Mouse (Mus musculus) urinary bladder, adult 2 months (tissue): ENCODE data around the gene Ccdc160. TPM values are rescaled to one million over a fixed set of nuclear protein-coding genes. Genes with fewer than 3 reads are reported as not detected.

Experiments used
- DNase-seq: peaks from one replicate; pipeline ENCODE4 v3.0.0; 2022; ENCODE audit warnings: low spot score
- polyA plus RNA-seq: library from polyadenylated mRNA; depleted of rRNA; stranded (reverse); fragments of >200 nt; gene quantifications from 2 replicates; pipeline ENCODE4 v1.2.3, GENCODE M21; 2012; rRNA removed

The Ccdc160 gene
- polyA plus RNA-seq: 1.5 and 1.8 TPM in 2 replicates

DNA sequence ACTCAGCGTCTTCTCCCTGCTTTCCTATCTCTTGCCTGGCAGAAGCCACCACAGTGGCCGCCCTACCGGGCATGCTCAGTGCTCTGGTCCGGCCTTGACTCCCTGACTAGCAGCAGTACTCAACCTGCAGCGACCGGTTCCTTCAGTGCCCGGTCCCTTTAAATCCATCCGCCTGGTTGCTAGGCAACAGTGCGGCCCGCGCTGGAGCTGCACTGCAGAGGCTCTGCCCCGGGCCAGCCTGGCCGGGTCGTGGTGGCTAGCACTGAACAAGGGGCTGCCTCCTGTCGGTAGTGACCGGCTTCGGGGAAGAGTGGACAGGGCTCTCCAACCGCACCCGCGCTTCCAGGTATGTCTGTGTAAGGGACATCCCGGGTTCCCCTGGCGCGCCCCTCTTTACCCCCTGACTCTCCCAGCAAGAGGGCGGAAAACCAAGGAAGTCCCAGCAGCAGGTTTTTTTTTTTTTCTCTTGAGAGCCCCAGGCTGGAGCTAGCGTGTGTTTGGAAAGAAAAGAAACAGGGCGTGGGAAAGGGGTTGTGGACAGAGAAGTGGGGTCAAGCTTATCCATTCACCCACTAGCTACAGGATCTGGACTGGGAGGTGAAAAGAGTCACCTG lies at the start of gene Ccdc160:
Ccdc160 (plus strand) TSS at position 221 of the 614 bp plus-strand sequence.
- DNase-seq: peak; percentile 27

DNA sequence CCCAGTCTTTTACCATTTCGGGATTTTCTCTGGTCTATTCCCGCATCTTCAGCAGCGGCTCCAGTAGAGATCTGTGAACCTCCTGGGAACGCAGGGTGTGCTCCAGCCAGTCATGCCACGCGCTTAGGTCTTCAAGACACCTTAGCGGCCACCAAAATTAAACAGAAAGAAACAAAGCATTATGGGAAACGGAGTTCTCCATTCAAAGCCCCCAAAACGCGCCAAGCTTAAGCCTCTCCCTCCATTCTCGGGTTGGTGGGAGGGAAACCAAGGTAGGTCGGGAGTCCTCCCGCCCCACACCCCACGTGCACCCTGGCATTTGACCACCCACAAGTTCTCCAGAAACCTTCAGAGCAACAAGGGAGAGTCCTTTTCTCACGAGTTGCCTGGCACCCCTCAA lies 47.2 kb upstream of the Ccdc160 start:
- DNase-seq: no peak

DNA sequence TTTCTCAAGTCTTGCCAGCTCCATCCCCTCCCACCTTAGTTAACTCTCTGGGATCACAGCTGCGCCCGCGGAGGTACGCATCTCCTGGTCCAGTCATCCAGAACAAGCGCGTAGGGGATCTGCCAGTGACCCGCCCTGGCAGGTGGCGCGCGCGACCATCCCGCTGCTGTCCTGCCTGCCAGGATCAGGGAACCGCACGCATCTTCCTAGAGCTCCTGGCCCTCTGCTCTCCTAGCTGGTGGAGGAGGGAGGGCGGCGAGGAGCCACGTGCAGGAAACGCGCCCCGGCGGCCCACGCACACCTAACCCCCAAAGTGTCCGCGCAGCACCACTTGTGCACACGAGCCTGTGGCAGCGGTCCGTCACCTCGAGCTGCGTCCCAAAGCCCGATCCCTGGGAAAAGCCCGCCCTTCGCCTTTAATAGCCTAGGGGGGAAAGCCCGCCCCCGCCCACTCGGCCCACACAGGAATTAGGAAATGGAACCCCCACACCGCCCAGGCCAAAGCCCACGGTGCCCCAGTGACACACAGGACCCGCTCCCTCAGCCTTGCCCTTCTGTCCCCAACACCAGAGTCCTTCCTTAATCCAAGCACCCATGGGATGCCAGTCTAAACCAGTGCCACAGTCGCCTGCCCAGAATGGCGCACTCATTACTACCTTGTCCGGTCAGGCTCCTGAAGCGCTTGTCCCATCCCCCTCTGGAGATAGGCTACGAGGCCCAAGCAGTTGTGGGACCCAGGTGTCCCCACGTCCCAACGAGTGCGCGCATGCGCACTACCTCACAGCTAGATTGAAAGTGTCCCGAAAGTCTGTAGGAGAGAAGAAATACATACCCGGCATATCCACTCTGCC lies 46.6 kb upstream of the Ccdc160 start:
- no peak for DNase-seq

DNA sequence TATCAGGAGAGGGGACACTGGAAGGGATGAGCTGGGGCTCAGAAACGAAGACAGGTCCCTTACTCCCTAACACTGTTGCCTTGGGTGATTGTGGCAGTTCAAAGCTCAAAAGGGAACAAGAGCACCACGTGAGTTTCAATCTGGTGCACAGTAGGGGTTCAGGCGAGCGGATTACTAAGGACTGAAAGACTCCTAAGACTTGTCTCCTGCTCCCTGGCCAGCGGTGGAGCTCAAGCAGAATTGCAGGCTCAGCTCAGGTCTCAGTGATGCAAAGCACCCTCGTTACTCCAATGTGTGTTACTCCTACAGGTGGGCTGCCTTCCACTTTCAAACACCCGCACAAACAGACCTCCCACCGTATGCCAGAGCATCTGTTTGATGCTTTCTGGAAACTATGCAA lies 45.5 kb upstream of the Ccdc160 start:
- no peak for DNase-seq

DNA sequence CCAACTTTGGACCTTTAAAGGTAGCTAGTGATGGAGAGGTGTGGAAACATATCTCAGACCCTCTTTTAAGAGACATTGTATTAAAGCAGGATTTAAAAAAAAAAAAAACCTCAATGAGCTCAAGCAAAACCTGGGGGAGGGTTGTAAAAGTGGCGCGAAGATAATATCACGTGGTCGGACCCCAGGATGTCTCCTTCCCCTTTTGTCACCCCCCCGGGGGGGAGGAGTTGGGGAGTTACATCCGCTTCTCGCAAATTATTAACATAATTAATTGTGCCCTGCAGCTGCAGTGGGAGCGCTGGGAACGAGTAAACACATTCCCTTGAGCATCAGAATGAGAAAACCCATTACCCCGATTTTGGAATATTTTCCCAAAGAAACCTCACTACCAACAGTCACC lies 45.1 kb upstream of the Ccdc160 start:
- no peak for DNase-seq

DNA sequence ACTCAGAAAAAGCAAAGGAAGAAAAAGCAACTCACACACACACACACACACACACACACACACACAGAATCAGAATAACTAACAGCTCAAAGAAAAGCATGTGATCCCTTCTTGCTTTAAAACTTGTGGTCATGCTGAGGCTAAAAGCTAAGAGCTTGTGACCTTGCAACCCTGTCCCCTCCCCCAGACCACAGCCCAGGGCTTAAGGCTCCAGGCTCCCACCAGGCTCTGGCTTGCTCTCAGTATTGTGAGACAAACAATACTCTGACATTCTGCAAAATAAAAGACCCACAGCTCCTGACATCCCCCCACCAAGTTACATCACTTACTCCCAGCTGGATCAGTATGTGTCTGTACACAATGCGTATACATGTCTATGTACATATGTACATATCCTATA lies 44.2 kb upstream of the Ccdc160 start:
- no peak for DNase-seq

DNA sequence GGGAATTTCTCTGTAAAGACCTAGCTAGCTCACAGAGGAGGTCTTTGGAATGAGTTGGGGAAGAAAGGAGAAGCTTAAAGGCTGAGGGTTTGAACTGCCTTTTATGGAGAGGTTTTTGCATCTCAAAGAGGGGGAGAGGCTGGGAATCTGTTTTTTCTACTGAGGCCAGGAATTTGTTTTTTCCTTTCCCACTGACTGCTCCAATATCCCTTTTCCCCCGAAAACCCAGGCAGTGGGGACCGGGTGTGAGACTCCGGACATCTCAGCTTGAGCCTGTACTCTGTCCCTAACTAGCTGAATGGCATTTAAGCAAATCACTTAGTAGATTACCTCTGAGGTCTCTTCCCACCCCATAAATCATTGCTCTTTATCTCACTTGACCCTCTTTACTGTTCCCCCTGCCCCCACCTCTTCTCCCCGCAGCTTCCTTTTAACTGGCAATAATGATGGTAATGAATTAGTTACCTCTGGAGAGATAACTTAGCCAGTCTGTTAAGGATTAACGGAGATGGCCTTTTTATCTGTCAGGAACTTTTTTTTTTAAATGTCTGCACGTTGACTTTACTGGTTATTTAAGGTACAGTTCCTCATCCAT lies 37.4 kb upstream of the Ccdc160 start:
- DNase-seq: no peak

DNA sequence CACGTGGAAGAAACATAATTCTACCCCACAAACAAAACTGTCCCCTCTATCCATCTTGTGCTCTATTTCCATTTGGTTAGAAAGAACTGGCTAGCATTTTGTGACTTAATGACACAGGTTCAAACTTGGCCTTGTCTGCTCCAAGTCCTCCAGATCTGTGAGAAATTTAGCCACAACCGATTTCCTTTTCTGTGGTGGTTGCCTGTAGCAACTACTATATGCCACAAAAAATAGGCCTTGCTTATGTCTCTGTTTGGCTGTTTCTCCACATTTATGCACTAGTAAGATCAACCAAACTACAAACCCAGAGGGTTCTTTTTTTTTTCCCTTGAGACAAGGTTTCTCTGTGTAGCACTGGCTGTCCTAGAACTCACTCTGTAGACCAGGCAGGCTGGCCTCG lies 33.8 kb upstream of the Ccdc160 start:
- DNase-seq: no peak

DNA sequence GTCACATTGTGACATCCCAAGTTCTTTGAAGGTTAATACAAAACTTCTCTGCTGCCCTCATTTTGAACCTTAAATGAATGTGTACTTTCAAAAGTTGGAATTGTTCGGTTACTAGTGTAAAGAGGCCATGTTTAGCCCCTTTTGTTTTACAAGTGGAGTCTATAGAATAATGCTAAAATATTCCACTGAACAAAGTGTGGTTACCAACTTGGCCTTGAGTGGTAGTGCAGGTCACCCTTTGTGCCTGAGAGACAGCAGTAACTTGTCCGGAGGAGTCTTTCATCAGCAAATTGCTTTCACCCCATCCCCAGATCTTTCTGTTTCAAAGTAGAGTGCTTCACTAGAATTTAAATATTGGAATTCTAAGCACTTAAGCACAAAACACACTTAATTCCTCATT lies 31.8 kb upstream of the Ccdc160 start:
- no peak for DNase-seq

DNA sequence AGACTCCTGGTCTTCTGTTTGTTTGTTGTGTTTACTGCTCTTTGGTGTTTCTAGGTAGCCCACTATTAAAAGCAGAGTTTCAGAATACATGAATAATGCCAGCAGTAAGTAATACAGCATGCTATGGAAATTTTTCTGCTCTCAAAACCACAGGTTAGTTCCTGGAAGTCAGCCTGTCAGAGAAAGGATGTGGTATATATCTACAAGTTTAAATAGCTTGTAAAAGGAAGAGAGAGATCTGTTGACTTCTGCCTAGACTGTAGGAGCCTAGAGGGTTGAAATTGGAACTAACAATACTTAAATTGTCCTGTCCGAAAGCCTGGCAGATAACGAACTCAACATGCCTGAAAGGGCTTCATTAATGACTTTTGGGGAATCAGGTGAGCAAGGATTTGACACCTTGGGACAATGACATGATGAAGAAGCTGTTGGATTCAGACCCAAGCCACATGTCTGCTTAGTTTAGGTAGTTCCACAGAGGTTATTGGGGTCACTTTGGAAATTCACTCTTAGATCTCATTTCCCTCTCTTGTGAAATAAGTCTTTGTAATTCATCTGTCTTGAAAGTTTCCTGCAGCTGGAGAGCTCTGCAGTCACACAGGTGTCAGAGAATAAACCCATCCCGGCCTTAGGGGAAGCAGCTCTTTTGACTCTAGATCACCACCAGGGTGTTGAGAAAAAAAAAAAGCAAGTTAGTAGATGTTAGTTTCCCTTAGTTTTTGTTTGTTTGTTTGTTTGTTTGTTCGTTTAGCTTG lies 30.6 kb upstream of the Ccdc160 start:
- DNase-seq: no peak

DNA sequence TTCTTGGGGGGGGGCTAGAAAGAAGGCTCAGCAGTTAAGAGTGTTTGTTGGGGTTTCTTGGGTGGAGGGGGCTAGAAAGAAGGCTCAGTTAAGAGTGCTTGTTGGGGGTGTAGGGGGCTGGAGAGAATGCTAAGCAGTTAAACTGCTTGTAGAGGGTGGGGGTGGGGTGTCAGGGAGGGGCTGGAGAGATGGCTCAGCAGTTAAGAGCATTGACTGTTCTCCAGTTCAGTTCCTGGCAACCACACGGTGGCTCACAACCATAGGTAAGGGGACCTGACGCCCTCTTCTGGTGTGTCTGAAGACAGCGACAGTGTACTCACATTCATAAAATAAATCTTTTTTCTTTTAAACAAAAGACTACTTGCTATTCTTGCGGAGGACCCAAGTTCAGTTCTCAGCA lies 28.8 kb upstream of the Ccdc160 start:
- DNase-seq: no peak

DNA sequence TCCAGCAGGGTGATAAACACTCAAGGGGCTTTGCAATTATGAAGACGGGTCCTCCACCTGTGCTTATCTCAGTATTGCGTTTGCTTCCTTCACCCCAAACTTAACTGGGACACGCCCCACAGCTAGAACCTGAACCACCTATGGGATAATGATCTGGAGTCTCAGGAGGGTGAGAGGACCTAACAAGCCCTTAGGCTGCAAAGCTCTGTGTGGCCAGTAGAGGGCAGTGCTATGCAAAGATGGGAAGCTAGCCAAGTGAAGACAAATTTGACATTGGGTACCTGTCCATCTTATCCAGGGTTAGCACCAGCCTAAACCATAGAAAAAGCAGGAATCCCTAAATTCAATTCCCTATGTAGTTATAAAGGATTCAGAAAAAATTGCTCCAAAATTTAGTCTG lies 15.0 kb upstream of the Ccdc160 start:
- DNase-seq: peak; percentile 22

DNA sequence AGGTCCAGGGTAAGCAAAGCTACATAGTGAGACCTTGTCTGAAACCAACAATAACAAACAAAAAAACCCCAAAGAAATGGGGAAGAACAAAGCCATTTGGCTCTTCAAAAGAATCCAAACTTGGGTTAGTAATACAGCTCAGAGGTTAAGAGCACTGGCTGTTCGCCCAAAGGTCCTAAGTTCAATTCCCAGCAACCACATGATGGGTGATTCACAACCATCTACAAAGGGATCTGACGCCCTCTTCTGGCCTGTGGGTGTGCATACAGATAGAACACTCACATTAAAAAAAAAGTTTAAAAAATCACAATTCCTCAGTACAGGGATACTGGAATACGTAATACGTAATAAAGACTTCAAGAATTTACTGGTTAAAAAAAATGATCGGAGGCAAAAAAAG lies 13.3 kb upstream of the Ccdc160 start:
- DNase-seq: no peak

DNA sequence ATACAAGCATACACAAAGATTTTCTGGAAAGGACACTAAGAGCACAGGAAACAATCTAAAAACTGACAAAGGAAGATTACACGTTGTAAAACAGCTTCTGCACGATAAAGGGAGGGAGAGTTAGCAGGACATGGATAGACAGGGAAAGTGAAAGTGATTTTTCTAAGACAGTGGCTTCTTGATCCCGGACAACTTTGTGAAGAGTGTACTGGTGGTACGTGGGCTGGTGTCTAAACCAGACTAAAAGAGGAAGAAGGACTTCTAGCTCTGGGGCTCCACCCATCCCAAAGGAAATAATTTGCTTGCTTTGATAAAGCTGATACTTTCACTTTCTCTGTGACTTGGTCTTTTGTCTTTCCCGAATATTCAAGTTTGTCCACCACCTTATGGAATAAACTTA lies 7.1 kb upstream of the Ccdc160 start:
- no peak for DNase-seq

DNA sequence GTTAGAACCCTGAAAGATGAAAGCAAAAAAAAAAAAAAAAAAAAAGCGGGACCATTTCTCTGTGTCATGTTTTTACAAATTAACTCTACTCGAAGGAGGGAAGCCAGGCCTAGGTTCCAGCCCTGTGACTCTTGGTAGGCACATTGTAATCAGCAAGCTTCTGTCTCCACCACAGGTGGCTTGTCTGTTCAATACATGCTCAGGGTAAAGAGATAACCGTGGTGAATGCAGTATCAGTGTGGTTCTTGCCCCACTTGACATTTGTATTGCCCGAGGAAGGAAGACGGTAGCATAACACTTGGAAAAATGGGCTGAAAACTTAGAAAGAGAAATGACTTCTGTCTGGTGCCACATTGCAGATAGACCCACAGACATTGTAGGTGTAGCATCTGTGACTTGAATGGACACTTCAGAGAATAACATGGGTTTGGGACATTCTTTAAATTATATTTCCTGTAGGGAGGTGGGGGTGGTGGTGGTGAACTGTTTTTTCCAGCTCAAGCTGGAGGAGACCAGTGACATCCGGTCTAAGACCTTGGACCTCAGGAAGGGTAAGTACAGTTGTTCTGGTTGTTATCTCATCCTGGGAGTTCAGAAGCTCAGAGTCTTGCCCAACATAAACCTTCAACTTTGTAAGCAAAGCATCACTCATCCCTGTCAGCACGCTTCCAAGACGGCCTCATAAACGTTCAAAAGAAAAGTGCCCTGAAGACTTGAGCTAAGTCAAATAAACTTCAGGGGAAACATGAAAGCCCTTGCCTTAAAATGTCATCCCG lies 1.1 kb downstream of the Ccdc160 start:
- no peak for DNase-seq

DNA sequence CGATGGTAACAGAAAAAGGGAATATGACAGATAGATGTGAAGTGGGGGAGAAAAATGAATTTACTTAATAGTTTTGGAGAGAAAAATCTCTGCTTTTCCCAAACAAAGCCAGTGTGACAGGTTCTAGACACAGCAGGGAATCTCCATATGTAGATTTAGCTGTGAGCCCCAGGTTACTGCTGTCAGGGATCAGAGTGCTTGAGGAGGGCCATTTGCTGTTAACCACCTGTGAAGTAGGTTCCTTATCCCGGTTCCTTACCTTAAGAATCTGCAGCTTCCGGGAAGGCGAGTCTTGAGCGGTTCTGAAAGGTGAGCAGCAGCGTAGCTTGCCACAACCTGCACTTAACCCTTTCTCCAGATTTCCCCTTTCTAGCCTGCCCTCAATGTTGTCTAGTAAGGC lies 1.9 kb downstream of the Ccdc160 start:
- DNase-seq: no peak

DNA sequence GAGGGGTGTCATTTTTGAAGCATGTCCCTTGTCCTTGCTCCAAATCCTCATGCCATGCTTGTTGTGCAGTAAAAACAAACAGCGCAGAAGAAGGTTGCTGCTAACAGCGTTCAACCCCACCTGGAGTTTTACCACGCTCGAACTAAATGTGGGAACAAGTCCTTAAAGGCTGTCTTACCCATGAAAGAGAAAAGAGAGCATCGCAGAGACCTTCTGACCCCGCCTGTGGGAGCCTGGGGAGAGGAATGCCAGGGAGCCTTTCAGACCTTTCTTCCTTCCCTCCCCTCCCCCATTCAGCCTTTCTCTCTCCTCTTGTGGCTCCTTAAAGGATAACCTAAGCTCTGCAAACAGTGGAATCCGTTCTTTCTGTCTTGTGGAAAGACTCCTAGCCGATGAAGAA lies 4.8 kb downstream of the Ccdc160 start:
- no peak for DNase-seq

DNA sequence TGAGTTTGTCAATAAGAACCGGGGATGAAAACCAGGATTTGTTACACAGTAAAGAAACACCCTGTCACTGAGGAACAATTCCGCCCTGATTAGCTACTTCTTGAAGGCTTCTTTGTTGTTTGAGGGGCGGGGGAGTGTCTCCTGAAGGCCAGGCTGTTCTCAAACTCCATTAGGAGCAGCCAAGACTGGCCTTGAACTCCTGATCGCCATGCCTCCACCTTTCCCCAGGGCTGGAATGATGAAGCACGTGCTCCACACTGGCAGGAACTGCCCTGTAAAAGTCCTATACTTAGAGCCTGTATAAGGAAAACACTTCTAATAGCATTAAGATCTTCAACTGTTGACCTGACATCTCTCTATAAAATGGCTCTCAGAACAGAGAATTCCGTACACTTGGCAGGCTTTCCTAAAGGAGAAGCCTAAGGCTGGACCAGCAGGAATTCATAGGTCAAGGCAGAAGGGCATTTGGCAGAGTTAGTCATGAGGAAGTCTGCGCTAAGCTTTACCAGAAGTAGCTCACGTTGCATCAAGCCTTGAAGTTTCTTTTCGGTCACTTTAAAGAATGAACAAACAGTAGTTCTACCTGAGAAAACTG lies 6.1 kb downstream of the Ccdc160 start:
- no peak for DNase-seq

DNA sequence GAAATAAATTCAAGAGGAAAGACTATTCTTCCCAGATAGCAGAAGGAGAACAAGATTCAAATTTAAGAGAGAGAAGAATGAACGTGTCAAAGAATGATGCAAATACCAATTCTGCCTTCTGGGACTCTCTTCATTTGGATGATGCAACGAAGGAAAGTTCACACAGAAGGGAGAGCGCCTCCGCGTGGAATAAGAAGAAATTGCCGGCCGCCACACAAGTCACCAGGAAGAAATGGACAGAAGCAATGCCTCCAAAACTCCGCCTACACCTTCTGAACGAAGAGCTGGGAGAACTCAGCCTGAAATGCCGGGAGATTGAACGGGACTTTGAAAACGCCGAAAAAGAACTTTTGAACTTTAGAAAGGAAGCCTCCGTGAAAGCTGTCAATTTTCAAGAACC lies 7.3 kb downstream of the Ccdc160 start:
- DNase-seq: no peak

DNA sequence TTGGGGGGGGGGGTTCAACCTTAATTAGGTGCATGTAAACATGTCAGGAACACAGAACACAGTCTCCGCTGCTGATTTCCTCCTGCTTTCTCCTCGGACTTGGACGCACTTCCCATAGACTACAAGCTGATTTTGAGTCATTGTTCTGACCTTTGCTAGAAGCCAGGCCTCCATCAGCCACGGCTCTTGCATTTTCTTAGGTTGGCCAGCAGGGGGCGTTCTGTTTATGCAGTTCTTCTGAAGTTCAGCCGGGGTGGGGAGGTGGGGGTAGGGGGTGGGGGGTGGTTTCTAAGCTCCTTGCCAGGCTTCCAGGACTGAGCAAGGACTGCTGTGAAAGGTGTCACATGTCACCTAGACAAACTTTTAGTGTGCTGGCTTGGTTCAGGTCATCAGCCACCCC lies 8.6 kb downstream of the Ccdc160 start:
- DNase-seq: no peak

DNA sequence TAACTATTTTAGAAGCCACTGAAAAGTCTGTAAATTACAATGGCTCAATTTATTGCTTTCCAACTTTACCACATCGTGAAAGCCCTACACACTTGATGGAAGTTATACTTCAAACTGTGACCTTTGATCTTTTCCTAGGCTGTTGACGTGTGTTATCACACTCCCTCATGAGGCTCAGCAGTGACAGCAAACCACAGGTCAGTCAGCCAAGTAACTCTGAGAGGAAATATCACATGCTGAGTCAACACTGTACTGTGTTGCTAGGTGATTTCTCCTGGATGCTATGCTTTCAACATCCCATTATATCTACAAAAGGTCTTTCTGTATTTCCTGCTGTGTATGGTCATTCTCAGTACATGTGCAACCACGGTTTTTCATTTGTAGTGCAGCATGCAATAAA lies 28.3 kb downstream of the Ccdc160 start:
- DNase-seq: no peak
